Mouse (Mus musculus) testis, adult 2 months (tissue): Measurements from ENCODE around the gene Thop1.

ENCODE experiments used
- CTCF ChIP-seq: fragments of 200-500 bp; IDR thresholded peaks from 2 replicates; pipeline ENCODE4 v1.5.1; 2012; ENCODE audit warnings: low read depth, mild to moderate bottlenecking, inconsistent platforms, low read length, moderate library complexity; ENCODE audit not compliant: control insufficient read depth, insufficient read depth, insufficient replicate concordance
- POLR2A ChIP-seq: fragments of 200-500 bp; IDR thresholded peaks from 2 replicates; pipeline ENCODE4 v1.6.1; 2012; ENCODE audit warnings: low read depth, mild to moderate bottlenecking, inconsistent platforms, low read length, moderate library complexity; ENCODE audit not compliant: control insufficient read depth

DNA sequence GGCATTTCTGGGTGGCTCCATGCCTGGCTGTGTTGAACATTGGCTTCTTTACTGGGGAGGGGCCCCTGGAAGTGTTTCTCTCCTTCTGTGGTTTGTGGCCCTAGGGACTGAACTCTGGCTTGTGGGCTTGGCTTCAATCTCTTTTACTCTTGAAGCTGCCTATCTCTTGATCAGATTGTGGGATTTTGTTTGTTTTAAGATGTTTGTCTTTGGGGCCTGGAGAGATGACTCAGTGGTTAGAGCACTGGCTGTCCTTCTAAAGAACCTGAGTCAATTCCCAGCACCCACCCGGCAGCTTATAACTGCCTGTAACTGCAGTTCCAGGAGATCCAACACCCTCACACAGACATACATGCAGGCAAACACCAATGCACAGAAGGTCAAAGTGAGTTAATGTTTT lies 6.5 kb downstream of the Thop1 start:
- TF ChIP-seq CTCF = no peak
- TF ChIP-seq POLR2A = no peak
